Mouse (Mus musculus): ENCODE data around the gene Ftsj3. TPM values are rescaled to one million over a fixed set of nuclear protein-coding genes. Genes with fewer than 3 reads are reported as not detected.

Ftsj3 gene
- polyA plus RNA-seq, 1 experiment from 2014 or later: 39.7 TPM

DNA sequence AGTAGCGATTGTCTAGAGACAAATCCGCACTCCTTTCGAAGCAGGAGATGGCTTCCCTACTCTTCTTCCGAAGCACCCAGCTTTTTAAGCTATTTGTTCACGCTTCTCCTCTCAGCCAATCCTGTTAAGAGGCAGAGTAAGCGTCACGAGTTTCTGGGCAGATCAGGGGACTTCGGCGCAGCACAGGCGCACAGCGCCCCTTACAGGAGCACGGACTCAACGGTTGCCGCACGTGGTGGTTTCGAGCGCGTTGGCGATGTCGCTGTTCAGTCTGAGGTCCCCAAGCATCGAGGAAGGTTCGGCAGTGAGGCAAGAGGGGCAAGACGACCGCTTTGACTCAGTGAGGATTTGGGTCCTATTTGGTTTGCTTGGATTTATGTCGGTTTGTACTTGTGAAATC lies 20.6 kb upstream of the Ftsj3 start, which contains the start of gene Tcam1:
Gene Tcam1 (plus strand): TSS at position 219 of the 400 bp plus-strand sequence.
- Histone ChIP-seq H3K4me1 (peaks cover 16% of the 10 kb centered on the region), H3K27ac (replicated peaks) (no peak within 1 kb of the TSS), H3K27me3 (no peaks in the 10 kb centered on the region), H3K9me3 (no peaks in the 10 kb centered on the region), H3K4me3 (peak within 1 kb of the TSS; percentile 22), H3K36me3 (no peaks in the 10 kb centered on the region), H3K4me2 (replicated peaks) (peak within 1 kb of the TSS; percentile 48), H3K9ac (replicated peaks) (no peak within 1 kb of the TSS)
- ATAC-seq (replicated peaks): peak; percentile 52
- WGBS: 10% methylated on average over 25 of the region's 25 CpGs

- no peaks in the 10 kb centered on the region for H3K27me3 ChIP-seq
- no peak overlapping the region for H3K4me2 ChIP-seq (replicated peaks)
- no peak overlapping the region for H3K4me3 ChIP-seq
- H3K9ac ChIP-seq (replicated peaks): no peak overlapping the region
- no peaks in the 10 kb centered on the region for H3K36me3 ChIP-seq
- no peak overlapping the region for H3K27ac ChIP-seq (replicated peaks)
- WGBS: 88% methylated on average over 7 of the region's 7 CpGs
- H3K4me1 ChIP-seq: peaks cover 30% of the 10 kb centered on the region
- ATAC-seq (replicated peaks): no peak
- no peaks in the 10 kb centered on the region for H3K9me3 ChIP-seq
Observed at GRCm38 (mm10) chr11:106274971-106275411, 19.1 kb upstream of the Ftsj3 start.

DNA sequence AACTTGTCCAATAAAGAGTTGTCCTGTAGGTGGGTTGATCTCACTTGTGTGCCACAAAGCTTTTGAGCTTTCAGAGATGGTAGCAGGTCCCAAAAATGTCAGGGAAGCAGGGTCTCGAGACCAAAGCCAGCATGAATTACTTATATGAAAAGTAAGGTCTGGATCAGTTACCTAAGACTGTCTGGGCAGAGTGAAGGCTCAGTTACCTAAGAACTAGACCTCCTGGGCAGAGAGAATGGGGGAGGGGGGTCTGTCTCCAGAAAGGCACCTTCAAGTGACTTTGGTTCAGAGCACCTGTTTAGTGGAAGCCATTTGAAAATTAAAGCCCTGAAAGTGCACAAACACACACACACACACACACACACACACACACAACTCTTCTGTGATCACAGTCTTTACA lies 18.5 kb upstream of the Ftsj3 start:
- H3K36me3 ChIP-seq: no peaks in the 10 kb centered on the region
- peaks cover 32% of the 10 kb centered on the region for H3K4me1 ChIP-seq
- 86% methylated on average over 1 of the region's 1 CpGs for WGBS
- no peak overlapping the region for H3K4me3 ChIP-seq
- no peaks in the 10 kb centered on the region for H3K27me3 ChIP-seq
- H3K9ac ChIP-seq (replicated peaks): no peak overlapping the region
- no peaks in the 10 kb centered on the region for H3K9me3 ChIP-seq
- no peak for ATAC-seq (replicated peaks)
- no peak overlapping the region for H3K27ac ChIP-seq (replicated peaks)
- H3K4me2 ChIP-seq (replicated peaks): no peak overlapping the region

DNA sequence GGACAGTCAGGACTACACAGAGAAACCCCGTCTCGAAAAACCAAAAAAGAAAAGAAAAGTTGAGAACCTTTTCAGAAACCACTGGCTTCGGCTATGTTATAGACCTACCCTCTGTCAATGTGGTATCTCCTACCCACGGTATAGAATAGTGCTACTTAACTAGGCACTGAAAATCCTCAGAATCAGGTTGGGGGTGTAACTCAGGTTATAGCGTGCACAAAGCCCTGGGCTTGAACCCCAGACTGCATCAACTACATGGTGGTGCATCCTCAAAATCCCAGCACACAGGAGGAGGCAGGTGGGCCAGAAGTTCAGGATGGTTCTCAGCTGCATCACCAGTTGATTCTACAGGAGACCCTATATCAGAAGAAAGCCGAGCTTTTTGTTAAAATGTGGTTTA lies 17.9 kb upstream of the Ftsj3 start:
- Histone ChIP-seq H3K27ac (replicated peaks) (peak overlapping the region; percentile 74; the same call in 1 of the 2 replicates), H3K36me3 (no peaks in the 10 kb centered on the region), H3K9me3 (no peaks in the 10 kb centered on the region), H3K9ac (replicated peaks) (no peak overlapping the region), H3K4me1 (peaks cover 37% of the 10 kb centered on the region), H3K4me2 (replicated peaks) (no peak overlapping the region), H3K27me3 (no peaks in the 10 kb centered on the region), H3K4me3 (no peak overlapping the region)
- 95% methylated on average over 6 of the region's 6 CpGs for WGBS
- ATAC-seq (replicated peaks): no peak

DNA sequence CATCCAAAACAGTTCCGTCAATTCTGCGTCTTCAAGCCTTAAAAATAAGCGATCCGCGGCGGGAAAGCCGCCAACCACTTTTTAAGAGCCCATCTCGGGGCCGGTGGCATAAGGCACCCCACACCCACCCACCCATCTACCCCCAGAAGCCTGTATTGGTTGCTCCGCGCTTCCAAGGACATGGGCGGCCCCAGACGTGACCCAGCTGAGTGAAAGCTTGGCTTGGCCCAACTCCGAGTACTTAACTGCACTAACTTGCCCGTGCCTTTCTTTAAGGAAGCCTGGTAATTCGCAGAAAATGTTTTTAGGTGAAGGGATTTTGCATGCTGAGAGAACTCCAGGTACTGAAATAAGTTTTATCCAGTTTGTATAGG lies 17.4 kb upstream of the Ftsj3 start:
- ATAC-seq (replicated peaks): peak; percentile 9; the same call in 1 of the 2 replicates
- WGBS: 17% methylated on average over 16 of the region's 16 CpGs
- Histone ChIP-seq H3K9ac (replicated peaks) (peak overlapping the region; percentile 39), H3K27ac (replicated peaks) (peak overlapping the region; percentile 74), H3K4me2 (replicated peaks) (peak overlapping the region; percentile 56), H3K9me3 (no peaks in the 10 kb centered on the region), H3K4me3 (peak overlapping the region; percentile 74), H3K27me3 (no peaks in the 10 kb centered on the region), H3K36me3 (no peaks in the 10 kb centered on the region), H3K4me1 (peaks cover 42% of the 10 kb centered on the region)

- no peaks in the 10 kb centered on the region for H3K36me3 ChIP-seq
- H3K4me3 ChIP-seq: peak within 1 kb of the TSS; percentile 74
- H3K27ac ChIP-seq (replicated peaks): peak within 1 kb of the TSS; percentile 74
- WGBS: under 1% methylated on average over 72 of the region's 72 CpGs
- H3K4me1 ChIP-seq: peaks cover 46% of the 10 kb centered on the region
- H3K9ac ChIP-seq (replicated peaks): peak within 1 kb of the TSS; percentile 75
- peak; percentile 94 for ATAC-seq (replicated peaks)
- no peaks in the 10 kb centered on the region for H3K9me3 ChIP-seq
- H3K27me3 ChIP-seq: no peaks in the 10 kb centered on the region
- peak within 1 kb of the TSS; percentile 56 for H3K4me2 ChIP-seq (replicated peaks)
Observed at GRCm38 (mm10) chr11:106272644-106273310, 16.9 kb upstream of the Ftsj3 start, which contains the start of gene Smarcd2. Smarcd2 (minus strand) TSS chr11:106272972.

DNA sequence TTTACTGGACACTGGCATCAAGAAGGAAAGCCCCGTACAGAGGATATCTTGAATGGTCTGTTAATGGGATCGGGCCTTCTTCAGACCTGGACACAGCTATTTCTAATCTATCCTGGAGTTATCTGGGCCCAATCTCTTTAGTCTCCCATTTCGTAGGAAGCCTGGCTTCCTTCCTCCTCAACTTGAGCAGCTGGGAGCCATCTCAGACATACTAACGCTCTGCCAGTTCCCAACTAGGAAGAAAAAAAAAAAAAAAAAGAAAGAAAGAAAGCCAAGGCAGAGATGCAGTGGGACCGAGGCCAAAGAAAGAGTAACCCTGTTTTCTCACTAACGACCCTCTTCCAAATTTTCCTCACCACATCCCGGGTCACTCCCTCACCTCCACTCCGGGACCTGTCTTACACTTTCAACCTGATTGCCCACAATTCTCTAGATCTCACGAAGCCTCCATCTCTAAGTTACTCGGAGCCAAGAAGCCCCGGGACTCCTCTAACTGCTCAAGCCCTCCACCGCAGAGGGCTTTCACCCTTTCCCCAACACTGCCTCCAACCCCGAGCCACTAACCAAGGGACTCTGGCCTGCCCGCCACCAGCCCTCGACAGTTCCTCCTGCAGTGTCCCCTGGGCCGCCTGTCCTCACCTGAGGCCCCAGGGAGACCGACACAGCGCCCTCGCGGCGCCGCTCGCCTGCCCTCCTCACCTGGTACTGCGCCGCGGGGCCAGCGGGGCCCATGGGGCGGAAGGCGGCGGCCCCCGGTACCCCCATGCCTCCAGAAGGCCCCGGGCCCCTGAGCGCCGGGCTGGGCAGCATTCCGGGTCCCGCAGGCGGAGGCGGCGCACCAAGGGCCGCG lies 16.1 kb upstream of the Ftsj3 start:
- peaks cover 1% of the 10 kb centered on the region; the same call in 1 of the 2 replicates for H3K36me3 ChIP-seq
- H3K9me3 ChIP-seq: no peaks in the 10 kb centered on the region
- ATAC-seq (replicated peaks): peak; percentile 43; the same call in 1 of the 2 replicates
- H3K9ac ChIP-seq (replicated peaks): peak overlapping the region; percentile 75
- peaks cover 51% of the 10 kb centered on the region for H3K4me1 ChIP-seq
- peak overlapping the region; percentile 74 for H3K4me3 ChIP-seq
- 2% methylated on average over 41 of the region's 41 CpGs for WGBS
- no peaks in the 10 kb centered on the region for H3K27me3 ChIP-seq
- H3K27ac ChIP-seq (replicated peaks): peak overlapping the region; percentile 74
- peak overlapping the region; percentile 56 for H3K4me2 ChIP-seq (replicated peaks)

GRCm38 (mm10) chr11:106271131-106271793 lies 15.4 kb upstream of the Ftsj3 start:
- Histone ChIP-seq H3K9ac (replicated peaks) (peak overlapping the region; percentile 75), H3K4me2 (replicated peaks) (peak overlapping the region; percentile 56), H3K27ac (replicated peaks) (peak overlapping the region; percentile 74), H3K4me1 (peaks cover 48% of the 10 kb centered on the region), H3K27me3 (no peaks in the 10 kb centered on the region), H3K36me3 (peaks cover 9% of the 10 kb centered on the region), H3K4me3 (peak overlapping the region; percentile 74), H3K9me3 (no peaks in the 10 kb centered on the region)
- ATAC-seq (replicated peaks): no peak
- 34% methylated on average over 5 of the region's 5 CpGs for WGBS

DNA sequence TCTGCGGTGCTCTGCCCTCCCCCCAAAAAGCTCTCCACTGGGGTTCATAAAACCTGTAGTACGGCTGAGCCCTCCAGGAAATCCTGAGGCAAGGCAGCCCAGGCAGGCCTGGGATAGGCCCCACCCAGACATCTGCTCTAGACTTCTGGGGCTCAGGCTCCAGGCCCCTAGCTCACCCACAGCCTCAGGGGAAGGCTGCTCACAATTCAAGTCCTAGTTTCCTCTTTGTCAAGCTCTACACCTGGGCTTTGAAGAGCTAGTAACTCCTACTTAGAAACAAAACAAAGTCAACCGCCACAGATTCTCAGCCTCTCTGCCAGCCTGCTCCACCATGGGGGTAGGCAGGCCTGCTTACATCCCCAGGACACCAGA lies 13.2 kb upstream of the Ftsj3 start:
- Histone ChIP-seq H3K4me3 (no peak overlapping the region), H3K9ac (replicated peaks) (peak overlapping the region; percentile 3; the same call in 1 of the 2 replicates), H3K27ac (replicated peaks) (peak overlapping the region; percentile 76), H3K4me2 (replicated peaks) (no peak overlapping the region), H3K36me3 (peaks cover 31% of the 10 kb centered on the region), H3K27me3 (no peaks in the 10 kb centered on the region), H3K9me3 (no peaks in the 10 kb centered on the region), H3K4me1 (peaks cover 45% of the 10 kb centered on the region)
- ATAC-seq (replicated peaks): no peak
- WGBS: 61% methylated on average over 3 of the region's 3 CpGs

DNA sequence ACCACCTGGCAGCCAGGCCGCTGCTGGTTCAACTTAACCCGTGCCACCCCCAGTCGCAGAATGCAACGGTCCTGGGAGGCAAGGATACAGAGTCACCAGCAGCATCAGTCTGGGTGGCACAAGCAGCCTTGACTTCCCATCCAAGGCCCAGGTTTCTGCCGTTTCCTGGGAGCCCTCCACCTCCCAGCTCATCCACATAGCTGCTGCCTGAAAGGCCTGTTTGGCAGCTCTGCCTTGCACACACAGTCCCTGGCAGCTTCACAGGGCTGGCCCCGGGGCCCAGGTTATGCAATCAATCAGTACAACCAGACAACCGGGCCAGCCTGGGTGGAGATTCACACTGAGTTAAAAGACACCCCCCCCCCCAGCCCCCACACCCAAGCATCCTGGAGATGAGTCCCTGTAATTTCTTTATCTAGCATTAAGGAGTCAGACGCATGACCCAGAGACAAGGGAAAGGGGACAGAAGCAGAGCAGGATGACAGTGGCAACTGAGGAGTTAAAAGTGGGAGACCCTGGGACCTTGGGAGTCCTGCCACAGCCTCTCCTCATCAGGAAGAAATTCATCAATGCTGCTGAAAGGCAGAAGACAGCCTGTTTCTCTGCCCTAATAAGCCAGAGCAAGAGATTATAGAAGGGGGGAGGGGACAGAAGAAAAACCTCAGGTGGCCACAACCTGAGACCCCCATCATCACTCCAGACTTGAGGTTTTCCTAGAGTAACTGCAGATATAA lies 12.6 kb upstream of the Ftsj3 start:
- no peaks in the 10 kb centered on the region for H3K27me3 ChIP-seq
- no peaks in the 10 kb centered on the region for H3K9me3 ChIP-seq
- H3K27ac ChIP-seq (replicated peaks): peak overlapping the region; percentile 76
- H3K4me2 ChIP-seq (replicated peaks): no peak overlapping the region
- H3K9ac ChIP-seq (replicated peaks): peak overlapping the region; percentile 3; the same call in 1 of the 2 replicates
- peaks cover 36% of the 10 kb centered on the region for H3K36me3 ChIP-seq
- WGBS: 74% methylated on average over 8 of the region's 8 CpGs
- H3K4me3 ChIP-seq: no peak overlapping the region
- peaks cover 43% of the 10 kb centered on the region for H3K4me1 ChIP-seq
- ATAC-seq (replicated peaks): no peak

GRCm38 (mm10) chr11:106267871-106268270 lies 12.0 kb upstream of the Ftsj3 start:
- no peak overlapping the region for H3K4me3 ChIP-seq
- WGBS: 82% methylated on average over 5 of the region's 5 CpGs
- peak overlapping the region; percentile 76 for H3K27ac ChIP-seq (replicated peaks)
- H3K4me1 ChIP-seq: peaks cover 40% of the 10 kb centered on the region
- H3K27me3 ChIP-seq: no peaks in the 10 kb centered on the region
- no peak overlapping the region; the same call in 1 of the 2 replicates for H3K4me2 ChIP-seq (replicated peaks)
- H3K9me3 ChIP-seq: no peaks in the 10 kb centered on the region
- H3K9ac ChIP-seq (replicated peaks): no peak overlapping the region
- ATAC-seq (replicated peaks): no peak
- H3K36me3 ChIP-seq: peaks cover 43% of the 10 kb centered on the region

All from forebrain, embryonic 15.5 days (tissue).